Mouse (Mus musculus): Measurements from ENCODE around the gene Gdpgp1.

Gdpgp1 gene

GRCm38 (mm10) chr7:80280998-80281397 is 48.3 kb downstream of the Gdpgp1 start:
- no peak for DNase-seq (ENCODE audit: low spot score)

- no peak for DNase-seq (ENCODE audit: low spot score)
These were observed 49.0 kb downstream of the Gdpgp1 start for GRCm38 (mm10) chr7:80281646-80282045.

- DNase-seq (ENCODE audit: low spot score), result no peak
These were observed 50.7 kb downstream of the Gdpgp1 start for GRCm38 (mm10) chr7:80283226-80283918.

- DNase-seq (ENCODE audit: low spot score), result no peak
These were observed 51.7 kb downstream of the Gdpgp1 start for GRCm38 (mm10) chr7:80284391-80284790.

GRCm38 (mm10) chr7:80285725-80286124 is 53.1 kb downstream of the Gdpgp1 start:
- DNase-seq (ENCODE audit: low spot score), result no peak

DNA sequence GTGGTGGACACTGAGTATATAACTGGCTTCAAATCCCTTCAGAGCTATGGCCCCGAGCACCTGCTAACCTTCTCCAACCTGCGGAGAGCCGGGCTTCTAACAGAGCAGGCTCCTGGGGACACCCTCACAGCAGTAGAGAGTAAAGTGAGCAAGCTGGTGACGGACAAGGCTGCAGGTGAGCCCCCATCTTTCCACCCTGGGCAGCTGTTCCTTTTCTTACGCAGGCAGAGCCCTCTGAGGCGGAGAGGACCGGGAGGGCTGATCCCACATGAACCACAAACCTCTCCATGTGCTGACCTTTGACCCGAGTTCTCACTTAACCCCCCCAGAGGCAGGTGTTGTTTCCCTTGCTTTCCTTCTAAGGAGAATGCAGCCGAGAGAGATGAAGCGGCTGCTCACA is 55.1 kb downstream of the Gdpgp1 start:
- no peak for DNase-seq (ENCODE audit: low spot score)
